Mouse (Mus musculus) neural tube, embryonic 10.5 days (tissue): ENCODE results near the gene Trak1.

Source experiments
- DNase-seq: peaks from one replicate; pipeline ENCODE4 v3.0.0-alpha.2; 2017; ENCODE audit warnings: low spot score; ENCODE audit errors: extremely low spot score

Gene Trak1

DNA sequence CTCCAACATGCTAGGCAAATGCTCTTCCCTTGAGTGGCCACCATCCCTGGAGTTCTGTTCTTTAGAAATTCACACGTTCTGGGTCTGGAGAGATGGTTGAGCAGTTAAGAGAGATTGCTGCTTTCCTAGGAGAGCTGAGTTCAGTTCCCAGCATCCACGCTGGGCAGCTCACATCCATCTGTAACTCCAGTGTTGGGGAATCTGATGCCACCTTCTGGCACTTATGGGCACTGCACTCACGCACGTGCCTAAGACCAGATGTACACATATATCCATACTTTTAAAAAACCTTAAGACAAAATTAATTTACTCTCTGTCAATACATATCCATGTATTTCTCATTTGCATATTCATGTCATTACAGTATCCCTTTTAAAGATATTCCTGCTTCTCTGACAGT lies 95.8 kb downstream of the Trak1 start:
- DNase-seq, result no peak

GRCm38 (mm10) chr9:121394882-121395281 lies 97.6 kb downstream of the Trak1 start:
- no peak for DNase-seq

DNA sequence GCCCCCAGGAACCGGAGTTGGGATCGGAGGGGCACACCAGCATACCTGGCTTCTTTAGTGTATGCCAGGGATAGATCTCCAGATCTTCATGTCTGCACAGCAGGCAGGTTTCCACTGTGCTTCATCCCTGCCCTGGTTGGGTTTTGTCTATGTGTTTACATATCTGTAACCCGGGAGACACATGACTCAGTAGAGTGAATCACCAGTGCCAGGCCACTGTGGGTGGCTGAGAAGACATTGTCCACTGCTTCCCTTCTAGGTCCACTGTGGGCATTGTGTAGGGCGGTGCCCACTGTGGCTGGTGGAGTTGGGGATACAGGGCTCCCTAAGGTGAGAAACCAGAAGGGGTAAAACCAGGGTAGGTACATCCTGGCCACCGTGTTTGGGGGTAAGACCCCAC lies 98.5 kb downstream of the Trak1 start:
- no peak for DNase-seq

GRCm38 (mm10) chr9:121398100-121398760 lies 100.9 kb downstream of the Trak1 start:
- no peak for DNase-seq

DNA sequence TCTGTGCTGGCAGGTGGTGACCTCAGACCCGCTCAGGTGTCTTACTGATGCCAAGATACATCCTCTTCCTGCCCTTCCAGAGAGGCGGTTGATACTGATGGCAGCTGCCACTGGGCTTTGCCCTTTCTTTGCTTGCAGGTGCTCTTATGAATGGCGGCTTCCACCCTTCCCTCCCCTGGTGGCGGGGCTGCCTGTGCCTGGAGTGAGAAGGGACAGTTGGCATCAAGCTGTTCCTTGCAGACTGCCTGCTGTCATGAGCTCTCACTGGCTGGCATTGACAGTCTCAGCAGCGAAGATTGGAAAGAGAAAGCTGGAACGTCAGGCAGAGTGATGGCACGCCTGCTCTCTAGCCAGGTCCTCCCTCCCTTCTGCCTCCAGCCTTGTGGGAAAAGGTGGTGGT lies 101.5 kb downstream of the Trak1 start:
- DNase-seq, result no peak

- no peak for DNase-seq
Measured at GRCm38 (mm10) chr9:121400608-121401007, 103.3 kb downstream of the Trak1 start.

- DNase-seq, result peak; percentile 59
Measured at GRCm38 (mm10) chr9:121403157-121403671, 105.9 kb downstream of the Trak1 start.

DNA sequence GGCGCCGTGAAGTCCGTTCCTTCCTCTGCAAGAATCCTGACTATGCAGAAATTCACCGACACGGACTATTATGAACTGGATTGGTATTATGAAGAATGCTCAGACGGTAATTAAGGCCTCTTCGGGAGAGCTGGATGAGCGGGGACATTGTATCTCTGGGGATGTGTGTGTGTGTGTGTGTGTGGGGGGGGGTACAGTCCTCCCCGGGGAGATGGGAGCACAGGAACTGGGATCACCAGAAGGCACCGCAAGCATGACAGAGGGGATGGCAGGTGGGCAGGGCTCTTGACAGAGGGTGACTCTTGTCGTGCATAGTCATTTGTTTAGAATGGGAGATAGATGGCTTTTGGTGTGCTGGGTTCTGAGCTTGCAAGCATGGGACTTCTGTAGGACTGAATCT lies 106.4 kb downstream of the Trak1 start:
- DNase-seq, result no peak

DNA sequence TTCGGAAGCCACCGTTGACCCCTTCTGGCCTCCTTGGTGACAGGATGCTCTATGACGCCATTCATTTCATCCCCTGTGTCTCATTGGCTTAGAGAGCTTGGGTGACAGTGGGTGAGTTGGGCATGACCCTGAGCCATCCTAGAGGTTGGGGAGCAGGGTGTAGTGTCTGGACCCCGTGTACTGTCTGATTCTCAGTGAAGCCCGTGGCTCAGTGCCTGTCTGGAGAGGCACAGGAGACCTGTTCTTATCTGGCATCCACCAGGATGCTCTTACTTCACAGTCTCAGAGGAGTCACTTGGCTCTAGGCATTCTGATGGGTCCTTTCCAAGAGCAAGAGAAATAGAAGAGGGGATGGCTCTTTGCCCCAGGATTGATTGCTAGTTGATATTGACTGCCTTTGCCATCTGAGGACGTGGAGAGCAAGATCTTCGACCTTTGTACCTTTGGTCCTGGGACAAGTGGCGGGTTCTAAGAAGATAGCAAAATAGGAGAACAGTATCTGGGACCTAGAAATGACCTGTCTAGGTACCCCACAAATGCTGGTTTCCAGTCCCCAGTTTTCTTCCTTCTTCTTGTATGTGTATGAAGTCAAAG lies 107.9 kb downstream of the Trak1 start:
- DNase-seq, result no peak

- no peak for DNase-seq
Measured at GRCm38 (mm10) chr9:121405792-121406191, 108.5 kb downstream of the Trak1 start.

DNA sequence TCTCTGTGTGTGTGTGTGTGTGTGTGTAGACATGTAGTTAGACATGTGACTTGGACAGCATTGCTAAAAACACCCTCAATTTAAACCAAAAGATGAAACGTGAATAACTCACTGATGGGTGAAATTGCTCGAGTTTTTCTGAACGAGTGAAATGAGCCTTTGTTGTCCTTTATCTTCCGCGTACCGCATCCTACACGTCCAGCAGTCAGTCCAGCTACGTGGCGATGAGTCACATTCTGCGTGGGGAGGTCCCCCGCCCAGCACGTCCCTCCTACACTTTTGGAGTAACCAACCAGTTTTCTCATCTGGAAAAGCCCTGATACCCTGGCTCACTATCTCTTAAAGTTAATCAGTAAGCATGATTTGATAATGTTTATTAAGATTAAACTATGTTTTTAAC lies 116.9 kb downstream of the Trak1 start:
- no peak for DNase-seq

DNA sequence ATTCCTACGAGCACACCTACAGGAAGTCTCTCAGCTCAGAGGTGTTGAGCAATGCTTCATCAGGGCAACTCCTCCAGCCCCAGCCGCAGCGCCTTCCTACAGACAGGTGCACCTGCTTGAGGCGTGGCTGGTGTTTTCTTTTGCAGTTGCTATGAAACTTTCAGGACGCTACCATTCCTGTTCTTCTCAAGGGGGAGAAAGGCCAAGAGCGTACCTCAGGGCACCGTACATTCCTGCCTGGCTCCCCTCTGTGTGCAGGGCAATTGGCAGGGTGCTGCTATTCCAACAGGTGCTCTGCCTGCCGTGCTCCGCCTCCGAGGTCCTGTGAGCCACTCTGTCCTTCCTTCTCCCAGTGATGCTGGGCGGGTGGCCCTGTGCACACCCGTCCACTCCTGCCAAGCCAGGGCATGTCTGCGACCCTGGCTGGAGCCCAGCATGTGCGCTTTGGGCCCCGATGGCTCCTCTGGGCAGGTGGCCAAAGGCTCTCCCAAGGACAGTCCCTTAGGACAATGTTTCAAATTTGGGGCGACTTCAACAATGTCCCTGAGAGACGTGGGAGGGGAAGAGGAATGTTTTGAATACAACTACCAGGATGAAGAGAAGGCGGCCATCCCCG lies 118.4 kb downstream of the Trak1 start:
- DNase-seq, result no peak

- DNase-seq, result no peak
Measured at GRCm38 (mm10) chr9:121416460-121416859, 119.2 kb downstream of the Trak1 start.

DNA sequence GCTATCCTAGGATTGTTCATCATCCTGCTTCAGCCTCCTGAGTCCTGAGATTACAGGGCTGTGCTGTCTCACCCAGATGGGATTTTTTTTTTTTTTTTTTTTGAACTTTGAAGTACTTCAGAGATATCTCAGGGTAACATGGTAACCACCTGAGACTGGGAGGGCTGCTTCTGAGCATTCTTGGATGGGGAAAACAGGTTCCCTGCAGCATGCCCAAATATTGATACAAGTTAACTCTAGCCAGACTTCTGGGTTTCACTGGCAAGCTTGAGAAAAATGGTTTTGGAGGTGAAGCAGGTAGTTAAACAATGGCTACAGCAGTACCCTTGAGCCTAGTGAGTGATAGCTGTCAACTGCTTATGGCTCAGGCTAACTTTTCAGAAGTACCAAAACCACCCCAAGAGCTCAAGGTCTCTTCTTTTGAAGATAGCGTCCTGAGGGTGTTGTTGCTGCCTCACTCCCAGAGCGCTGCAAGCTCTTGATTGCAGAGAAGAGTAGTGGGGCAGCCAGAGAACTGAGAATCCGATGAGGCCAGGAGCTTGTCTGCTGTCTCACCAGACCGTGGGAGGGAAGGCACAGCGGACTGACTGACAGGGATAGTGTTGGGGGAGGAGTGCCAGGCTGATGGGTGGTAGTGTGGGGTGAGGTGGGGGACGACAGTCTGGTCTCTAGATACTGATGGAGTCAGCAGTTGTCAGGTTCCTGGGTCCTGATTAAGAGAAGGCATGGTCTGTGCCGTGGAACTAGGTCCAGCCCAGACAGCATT lies 119.8 kb downstream of the Trak1 start:
- no peak for DNase-seq

- no peak for DNase-seq
Measured at GRCm38 (mm10) chr9:121419011-121419410, 121.7 kb downstream of the Trak1 start.

GRCm38 (mm10) chr9:121419573-121419972 lies 122.3 kb downstream of the Trak1 start:
- DNase-seq, result no peak

GRCm38 (mm10) chr9:121420817-121421216 lies 123.5 kb downstream of the Trak1 start:
- DNase-seq, result no peak

DNA sequence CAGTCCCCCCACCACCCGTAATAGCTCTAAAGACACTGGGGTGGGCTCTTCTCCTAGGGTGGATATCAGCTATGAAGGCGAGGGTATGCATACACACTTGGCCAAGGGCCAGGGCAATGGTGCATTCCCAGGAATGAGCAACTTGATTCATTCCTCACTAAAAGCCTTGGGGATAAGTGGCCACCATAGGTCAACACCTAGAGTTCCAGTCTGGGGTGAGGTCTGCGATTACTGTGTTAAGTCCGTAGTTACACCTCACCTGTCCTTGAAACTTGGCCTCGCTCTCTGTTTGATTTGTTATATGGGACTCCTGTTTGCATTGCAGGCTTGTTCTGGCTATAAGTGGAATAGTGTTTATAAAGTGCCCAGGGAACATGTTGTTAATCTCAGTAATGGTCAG lies 125.1 kb downstream of the Trak1 start:
- no peak for DNase-seq

- no peak for DNase-seq
Measured at GRCm38 (mm10) chr9:121423621-121424020, 126.3 kb downstream of the Trak1 start.

DNA sequence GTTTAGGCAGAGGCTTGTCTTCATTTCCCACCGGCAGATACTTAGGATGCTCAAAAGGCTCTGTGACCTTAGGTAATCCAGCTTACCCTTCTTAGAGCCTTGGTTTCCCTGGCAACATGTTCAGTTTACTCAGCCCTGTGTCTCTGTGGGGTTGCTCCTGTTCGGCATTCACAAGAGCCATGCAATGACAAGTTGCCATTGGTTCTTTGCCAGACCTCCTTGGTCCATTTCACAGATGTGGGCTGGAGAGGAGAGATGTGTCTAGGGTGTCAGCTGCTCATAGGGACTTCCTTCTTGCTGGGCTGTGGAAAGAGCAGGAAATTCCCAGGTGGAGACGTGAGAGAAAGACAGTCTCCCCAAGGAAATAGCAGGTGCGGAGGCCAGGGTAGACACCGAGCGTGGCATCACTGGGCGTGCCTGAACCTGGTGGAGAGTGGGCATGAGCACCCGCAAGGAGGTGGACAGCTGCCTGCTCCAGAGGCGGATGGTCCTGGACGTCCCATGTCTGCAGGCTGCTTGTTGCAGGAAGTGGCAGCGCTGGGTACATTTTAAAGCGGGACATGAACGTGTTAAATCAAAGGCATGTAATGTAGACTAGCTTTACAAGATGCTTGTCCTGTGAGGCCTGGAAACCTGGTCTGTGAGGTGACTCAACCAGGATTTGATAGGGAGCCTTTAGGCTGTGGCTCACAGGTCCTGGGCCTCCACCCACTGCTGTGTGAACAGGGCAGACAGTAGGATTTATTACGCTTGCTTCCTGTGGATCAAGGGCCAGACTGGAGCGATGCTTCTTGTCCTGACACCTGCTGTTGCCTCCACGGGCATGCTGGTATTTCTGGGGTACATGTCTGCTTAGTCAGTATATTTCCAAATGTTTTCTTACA lies 127.2 kb downstream of the Trak1 start:
- no peak for DNase-seq

DNA sequence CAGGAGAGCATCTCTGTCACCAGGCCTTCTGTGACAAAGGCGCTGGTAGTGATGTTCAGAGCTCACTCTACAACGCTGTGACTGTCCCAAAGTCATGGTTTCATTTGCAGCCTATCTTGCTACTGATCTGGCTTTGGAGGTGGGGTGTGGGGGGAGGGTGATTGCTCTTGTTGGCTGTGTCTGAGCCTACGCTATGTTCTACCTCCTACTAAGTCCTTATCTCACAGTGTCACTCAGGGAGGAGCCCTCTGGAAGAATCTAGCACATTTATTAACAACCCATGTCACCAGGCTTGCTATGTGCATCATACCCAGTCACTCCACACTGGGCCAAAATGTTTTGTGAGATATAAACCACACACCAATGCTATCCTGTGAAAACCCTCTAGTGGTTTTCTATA lies 129.1 kb downstream of the Trak1 start:
- no peak for DNase-seq
